Mouse (Mus musculus): ENCODE data around the gene Ddx47. TPM values are rescaled to one million over a fixed set of nuclear protein-coding genes. Genes with fewer than 3 reads are reported as not detected.

Ddx47 gene
- total RNA-seq, 2 experiments from 2014 or later, result 33.1 to 33.5 TPM

- no peak for DNase-seq
Observed at GRCm38 (mm10) chr6:135069856-135070255, 58.4 kb downstream of the Ddx47 start.

- no peak for DNase-seq
Observed at GRCm38 (mm10) chr6:135070347-135070746, 58.9 kb downstream of the Ddx47 start.

Other genes with a start within 250 kb of the Ddx47 start
- gene Dusp16, start 219.0 kb upstream of the Ddx47 start, total RNA-seq (2021), result 10 to 100 TPM; 15.1 to 18.4 TPM
- gene Crebl2, start 181.5 kb upstream of the Ddx47 start, total RNA-seq (2021), result 1 to 10 TPM; 3.9 to 4.6 TPM
- 1 to 10 TPM; 6.4 to 6.8 TPM for gene Gpr19, start 113.0 kb upstream of the Ddx47 start, total RNA-seq (2021)
- 10 to 100 TPM; 47.0 to 51.8 TPM for gene Cdkn1b, start 91.2 kb upstream of the Ddx47 start, total RNA-seq (2021)
- 1 to 10 TPM; 3.7 to 5.2 TPM for gene Apold1, start 29.9 kb upstream of the Ddx47 start, total RNA-seq (2021)
- gene Gprc5a, start 54.0 kb downstream of the Ddx47 start, total RNA-seq (2021), result under 1 TPM; 0.56 to 0.66 TPM
- not detected for gene Gprc5d, start 106.7 kb downstream of the Ddx47 start, total RNA-seq (2021)
- 1 to 10 TPM; 3.0 to 6.9 TPM for gene Fam234b, start 186.4 kb downstream of the Ddx47 start, total RNA-seq (2021)
- gene Hebp1, start 186.4 kb downstream of the Ddx47 start, total RNA-seq (2021), result 10 to 100 TPM; 11.5 to 16.8 TPM
- under 1 TPM in 1 of 2 experiments, not detected in 1; 0.38 TPM for gene Gsg1, start 242.7 kb downstream of the Ddx47 start, total RNA-seq (2021)

Data from gastrocnemius, postnatal 10 days (tissue).